Mouse (Mus musculus): ENCODE data around the gene 1700125H20Rik.

- TF ChIP-seq CTCF (IDR thresholded peaks at IDR 0.05), result no peak
- no peak for TF ChIP-seq POLR2A (IDR thresholded peaks at IDR 0.05; ENCODE audit: insufficient read depth, low read depth, low read length)
- no peak for TF ChIP-seq EP300 (IDR thresholded peaks at IDR 0.05; ENCODE audit: insufficient read depth, low read depth, low read length)
Observed at GRCm38 (mm10) chr11:85184839-85185238, 14.6 kb downstream of the 1700125H20Rik start.
